Mouse (Mus musculus) midbrain, embryonic 11.5 days (tissue): Measurements from ENCODE around the gene Il5. TPM values are rescaled to one million over a fixed set of nuclear protein-coding genes. Genes with fewer than 3 reads are reported as not detected.

ENCODE experiments used
- ATAC-seq: fragments of 200-750 bp; cut with Nextera tagmentation; 2 replicates; pipeline ENCODE4 v1.8.0; 2017; ENCODE audit warnings: moderate TSS enrichment, moderate library complexity; ENCODE audit not compliant: low FRiP score
- DNase-seq: peaks from one replicate; pipeline ENCODE4 v3.0.0; 2015; ENCODE audit warnings: low spot score; ENCODE audit errors: missing footprints
- H3K27ac ChIP-seq: fragments of 300-500 bp; sonication (generic); 2 replicates; pipeline ENCODE4 v1.5.1; 2014; ENCODE audit warnings: low read depth, low read length
- H3K27me3 ChIP-seq: fragments of 300-500 bp; sonication (generic); 2 replicates; pipeline ENCODE4 v1.6.1; 2014; ENCODE audit warnings: mild to moderate bottlenecking, low read length, moderate library complexity, mixed read lengths; ENCODE audit not compliant: control insufficient read depth, insufficient read depth
- H3K36me3 ChIP-seq: fragments of 300-500 bp; sonication (generic); 2 replicates; pipeline ENCODE4 v1.6.1; 2014; ENCODE audit warnings: mild to moderate bottlenecking, low read length, moderate library complexity, mixed read lengths; ENCODE audit not compliant: control insufficient read depth, insufficient read depth
- H3K4me1 ChIP-seq: fragments of 300-500 bp; sonication (generic); 2 replicates; pipeline ENCODE4 v1.6.1; 2014; ENCODE audit warnings: low read length; ENCODE audit not compliant: control insufficient read depth, insufficient read depth
- H3K4me2 ChIP-seq: fragments of 300-500 bp; sonication (generic); 2 replicates; pipeline ENCODE4 v1.6.1; 2014; ENCODE audit warnings: mild to moderate bottlenecking, moderate library complexity
- H3K4me3 ChIP-seq: fragments of 300-500 bp; sonication (generic); 2 replicates; pipeline ENCODE4 v1.5.1; 2014; ENCODE audit warnings: low read depth, low read length
- H3K9ac ChIP-seq: fragments of 300-500 bp; sonication (generic); 2 replicates; pipeline ENCODE4 v1.6.1; 2014; ENCODE audit warnings: low read length
- H3K9me3 ChIP-seq: fragments of 300-500 bp; sonication (generic); 2 replicates; pipeline ENCODE4 v1.6.1; 2016; ENCODE audit warnings: low read length; ENCODE audit not compliant: control insufficient read depth
- WGBS: fragments of 180-500 bp; shearing (Covaris S2); extraction: QIAGEN DNeasy Blood & Tissue Kit; methylation state at CpG from one replicate; pipeline ENCODE4 v1.1.7; 2014; 5-methylcytosine and 5-hydroxymethylcytosine counted together
- polyA plus RNA-seq: library from polyadenylated mRNA; unstranded; fragments of >200 nt; fragmentation: Nextera tagmentation; extraction: Ambion mirVana; gene quantifications from 2 replicates; pipeline ENCODE4 v1.2.1, GENCODE M21; 2014

Il5 gene
- polyA plus RNA-seq, 1 experiment from 2014 or later = not detected

GRCm38 (mm10) chr11:53735682-53736245 lies 15.2 kb downstream of the Il5 start:
- Histone ChIP-seq H3K4me1 (no peaks in the 10 kb centered on the region), H3K4me2 (peak overlapping the region; percentile 38; the same call in 1 of the 2 replicates), H3K4me3 (0 out of 2 replicates have a peak overlapping the region, but pooled peaks have one; percentile 10), H3K36me3 (no peaks in the 10 kb centered on the region), H3K9ac (peak overlapping the region; percentile 49), H3K27ac (no peak overlapping the region), H3K9me3 (no peaks in the 10 kb centered on the region), H3K27me3 (no peaks in the 10 kb centered on the region)
- 39% methylated on average over 17 of the region's 17 CpGs for WGBS
- peak; percentile 95 for DNase-seq
- ATAC-seq = peak; percentile 79

- no peak overlapping the region for H3K4me3 ChIP-seq
- H3K4me1 ChIP-seq = no peaks in the 10 kb centered on the region
- H3K9me3 ChIP-seq = no peaks in the 10 kb centered on the region
- H3K27ac ChIP-seq = no peak overlapping the region
- DNase-seq (peak; percentile 97), ATAC-seq (peak; percentile 50)
- 50% methylated on average over 14 of the region's 14 CpGs for WGBS
- no peaks in the 10 kb centered on the region for H3K36me3 ChIP-seq
- no peak overlapping the region for H3K4me2 ChIP-seq
- H3K9ac ChIP-seq = no peak overlapping the region
- H3K27me3 ChIP-seq = no peaks in the 10 kb centered on the region
These were observed 16.4 kb downstream of the Il5 start for GRCm38 (mm10) chr11:53736771-53737572.

- peaks cover 5% of the 10 kb centered on the region for H3K4me1 ChIP-seq
- H3K9ac ChIP-seq = no peak overlapping the region
- no peak overlapping the region for H3K4me3 ChIP-seq
- no peaks in the 10 kb centered on the region for H3K36me3 ChIP-seq
- no peak overlapping the region for H3K4me2 ChIP-seq
- ATAC-seq = peak; percentile 19; the same call in 1 of the 2 replicates
- WGBS = 46% methylated on average over 6 of the region's 6 CpGs
- no peak overlapping the region for H3K27ac ChIP-seq
- DNase-seq = peak; percentile 84
- H3K27me3 ChIP-seq = no peaks in the 10 kb centered on the region
- no peaks in the 10 kb centered on the region for H3K9me3 ChIP-seq
These were observed 17.0 kb downstream of the Il5 start for GRCm38 (mm10) chr11:53737573-53737946.

- DNase-seq = no peak
- 4% methylated on average over 5 of the region's 5 CpGs for WGBS
- Histone ChIP-seq H3K27me3 (no peaks in the 10 kb centered on the region), H3K27ac (no peak overlapping the region), H3K36me3 (no peaks in the 10 kb centered on the region), H3K4me3 (no peak overlapping the region), H3K4me1 (peaks cover 5% of the 10 kb centered on the region), H3K9me3 (no peaks in the 10 kb centered on the region), H3K9ac (no peak overlapping the region), H3K4me2 (no peak overlapping the region)
- no peak for ATAC-seq
These were observed 21.8 kb downstream of the Il5 start for GRCm38 (mm10) chr11:53742353-53742752.

GRCm38 (mm10) chr11:53745260-53745659 lies 24.7 kb downstream of the Il5 start:
- 91% methylated on average over 2 of the region's 2 CpGs for WGBS
- H3K4me1 ChIP-seq = peaks cover 5% of the 10 kb centered on the region
- DNase-seq (no peak), ATAC-seq (no peak)
- H3K27me3 ChIP-seq = no peaks in the 10 kb centered on the region
- no peak overlapping the region for H3K4me2 ChIP-seq
- H3K9ac ChIP-seq = no peak overlapping the region
- no peak overlapping the region for H3K27ac ChIP-seq
- no peaks in the 10 kb centered on the region for H3K36me3 ChIP-seq
- no peaks in the 10 kb centered on the region for H3K9me3 ChIP-seq
- H3K4me3 ChIP-seq = no peak overlapping the region

GRCm38 (mm10) chr11:53747985-53748384 lies 27.4 kb downstream of the Il5 start:
- DNase-seq (peak; percentile 44), ATAC-seq (no peak)
- no peak overlapping the region for H3K9ac ChIP-seq
- no peaks in the 10 kb centered on the region for H3K27me3 ChIP-seq
- H3K4me1 ChIP-seq = no peaks in the 10 kb centered on the region
- H3K36me3 ChIP-seq = no peaks in the 10 kb centered on the region
- H3K4me2 ChIP-seq = no peak overlapping the region
- H3K9me3 ChIP-seq = no peaks in the 10 kb centered on the region
- no peak overlapping the region for H3K4me3 ChIP-seq
- 95% methylated on average over 9 of the region's 9 CpGs for WGBS
- no peak overlapping the region for H3K27ac ChIP-seq

GRCm38 (mm10) chr11:53748614-53749013 lies 28.0 kb downstream of the Il5 start:
- no peak overlapping the region for H3K4me3 ChIP-seq

GRCm38 (mm10) chr11:53749306-53749705 lies 28.7 kb downstream of the Il5 start:
- no peaks in the 10 kb centered on the region for H3K4me1 ChIP-seq
- H3K9me3 ChIP-seq = no peaks in the 10 kb centered on the region
- H3K27me3 ChIP-seq = no peaks in the 10 kb centered on the region
- ATAC-seq (no peak), DNase-seq (peak; percentile 19)
- H3K36me3 ChIP-seq = no peaks in the 10 kb centered on the region
- 74% methylated on average over 4 of the region's 4 CpGs for WGBS
- no peak overlapping the region for H3K4me2 ChIP-seq
- H3K4me3 ChIP-seq = no peak overlapping the region
- no peak overlapping the region for H3K27ac ChIP-seq
- no peak overlapping the region for H3K9ac ChIP-seq

More at GRCm38 (mm10) chr11:53748614-53749013, 28.0 kb downstream of the Il5 start:
- no peaks in the 10 kb centered on the region for H3K4me1 ChIP-seq
- H3K27me3 ChIP-seq = no peaks in the 10 kb centered on the region
- no peak overlapping the region for H3K9ac ChIP-seq
- H3K27ac ChIP-seq = no peak overlapping the region
- WGBS = 92% methylated on average over 6 of the region's 6 CpGs
- H3K4me2 ChIP-seq = no peak overlapping the region
- no peaks in the 10 kb centered on the region for H3K9me3 ChIP-seq
- ATAC-seq = no peak
- peak; percentile 17 for DNase-seq
- H3K36me3 ChIP-seq = no peaks in the 10 kb centered on the region

- H3K4me1 ChIP-seq = no peaks in the 10 kb centered on the region
- H3K36me3 ChIP-seq = no peaks in the 10 kb centered on the region
- no peaks in the 10 kb centered on the region for H3K9me3 ChIP-seq
- no peak overlapping the region for H3K4me2 ChIP-seq
- ATAC-seq = no peak
- WGBS = 42% methylated on average over 5 of the region's 5 CpGs
- no peak overlapping the region for H3K4me3 ChIP-seq
- no peaks in the 10 kb centered on the region for H3K27me3 ChIP-seq
- no peak overlapping the region for H3K27ac ChIP-seq
- peak; percentile 61 for DNase-seq
- no peak overlapping the region for H3K9ac ChIP-seq
These were observed 29.2 kb downstream of the Il5 start for GRCm38 (mm10) chr11:53749716-53750352.
